ENCODE assay signal across 25 mouse cellular contexts in genomic region chr11:105323530-105323929, GRCm38 (mm10). TPM values are rescaled to one million over a fixed set of nuclear protein-coding genes. Genes with fewer than 3 reads are reported as not detected.
A peak's percentile ranks its signal among the peaks of the same experiment; 100 is the strongest.
DNase-seq lines count a peak whose midpoint lies in the region; ATAC-seq and TF ChIP-seq lines count a peak whose summit lies in the region.
"Had no signal": no experiment of that assay in that cellular context is flagged by ENCODE, and none has a peak within 500 bp of the region (broad histone marks: within the 10 kb centered on the region; RNA-seq: fewer than 3 reads in every experiment).

No protein-coding gene starts in this region.

- H3K9ac ChIP-seq in lung, embryonic 14.5 days = no peak overlapping the region
- no peak overlapping the region for H3K9ac ChIP-seq in lung, postnatal 0 days (replicated peaks; ENCODE audit: low read depth)
- H3K9ac ChIP-seq in intestine, embryonic 15.5 days = no peak overlapping the region
- H3K9ac ChIP-seq in forebrain, embryonic 16.5 days (replicated peaks; ENCODE audit: low read depth, low read length) = no peak overlapping the region
- H3K9ac ChIP-seq: embryonic facial prominence, embryonic 12.5 days; forebrain, embryonic 13.5 days; forebrain, postnatal 0 days; hindbrain, embryonic 12.5 days; hindbrain, embryonic 15.5 days had no signal

- DNase-seq in lung, adult 2 months = peak; percentile 34
- DNase-seq in lung, embryonic 14.5 days = no peak
- peak; percentile 63 for DNase-seq in lung, postnatal 0 days (ENCODE audit: low spot score)
- peak; percentile 45 for DNase-seq in lung, postnatal 36 days
- no peak for DNase-seq in kidney, adult 2 months
- DNase-seq: adrenal gland, adult 8-10 months; adrenal gland, postnatal 25 days; cerebellum, adult 11-12 months; cerebellum, adult 8-10 months; cerebellum, postnatal 10 days; cerebellum, postnatal 36 days; forebrain, postnatal 0 days; gastrocnemius, adult 2 months; gastrocnemius, postnatal 14 days; heart, adult 11 months had no signal

- H3K4me2 ChIP-seq in lung, embryonic 14.5 days = no peak overlapping the region
- H3K4me2 ChIP-seq in lung, postnatal 0 days (replicated peaks; ENCODE audit: low read depth, low read length) = no peak overlapping the region
- no peak overlapping the region for H3K4me2 ChIP-seq in intestine, embryonic 15.5 days (replicated peaks)
- H3K4me2 ChIP-seq in forebrain, embryonic 16.5 days (ENCODE audit: low read length) = no peak overlapping the region
- H3K4me2 ChIP-seq: embryonic facial prominence, embryonic 12.5 days; forebrain, embryonic 13.5 days; heart, embryonic 11.5 days; hindbrain, embryonic 12.5 days; hindbrain, embryonic 15.5 days had no signal

- peak; percentile 24; the same call in 1 of the 2 replicates for ATAC-seq in lung, embryonic 14.5 days (ENCODE audit: insufficient read depth)
- ATAC-seq in lung, postnatal 0 days = peak; percentile 94
- no peak for ATAC-seq in intestine, embryonic 15.5 days
- ATAC-seq in forebrain, embryonic 16.5 days = no peak
- ATAC-seq: CD4-positive, CD25-positive, alpha-beta regulatory T cell, adult 4 months; forebrain, embryonic 13.5 days; forebrain, postnatal 0 days had no signal

- H3K9me3 ChIP-seq in lung, embryonic 14.5 days (ENCODE audit: low read depth, low read length) = no peaks in the 10 kb centered on the region
- no peaks in the 10 kb centered on the region for H3K9me3 ChIP-seq in lung, postnatal 0 days (ENCODE audit: low read length)
- H3K9me3 ChIP-seq in intestine, embryonic 15.5 days = no peaks in the 10 kb centered on the region
- no peaks in the 10 kb centered on the region for H3K9me3 ChIP-seq in forebrain, embryonic 16.5 days (ENCODE audit: control insufficient read depth, low read length)
- H3K9me3 ChIP-seq: embryonic facial prominence, embryonic 12.5 days; hindbrain, embryonic 12.5 days; hindbrain, embryonic 15.5 days had no signal

- TF ChIP-seq POLR2A in lung, adult 2 months (IDR thresholded peaks at IDR 0.05; ENCODE audit: borderline replicate concordance, extremely low read depth, low read depth, low read length) = no peak
- TF ChIP-seq POLR2A in kidney, adult 2 months (IDR thresholded peaks at IDR 0.05; ENCODE audit: low read depth, low read length) = no peak

- TF ChIP-seq EP300 in lung, postnatal 0 days (IDR thresholded peaks at IDR 0.05) = peak; percentile 91

- 62% methylated on average over 5 of the region's 5 CpGs for WGBS in lung, adult 2 months
- 58% methylated on average over 5 of the region's 5 CpGs for WGBS in lung, embryonic 14.5 days
- 48% methylated on average over 5 of the region's 5 CpGs for WGBS in lung, postnatal 0 days
- WGBS in intestine, embryonic 15.5 days = 76% methylated on average over 5 of the region's 5 CpGs
- WGBS in kidney, adult 2 months = 88% methylated on average over 5 of the region's 5 CpGs
- 86% methylated on average over 5 of the region's 5 CpGs for WGBS in forebrain, embryonic 16.5 days

- no peak overlapping the region for H3K27ac ChIP-seq in lung, embryonic 14.5 days (ENCODE audit: low read depth)
- H3K27ac ChIP-seq in lung, postnatal 0 days (ENCODE audit: low read length) = peak overlapping the region; percentile 29; the same call in 1 of the 2 replicates
- no peak overlapping the region for H3K27ac ChIP-seq in intestine, embryonic 15.5 days
- no peak overlapping the region for H3K27ac ChIP-seq in kidney, adult 2 months (ENCODE audit: insufficient read depth, low read depth, low read length)
- H3K27ac ChIP-seq in forebrain, embryonic 16.5 days (ENCODE audit: low read length) = no peak overlapping the region
- H3K27ac ChIP-seq: embryonic facial prominence, embryonic 12.5 days; forebrain, embryonic 10.5 days; forebrain, embryonic 13.5 days; gastrocnemius, adult 2 months; hindbrain, embryonic 12.5 days; hindbrain, embryonic 15.5 days had no signal

- H3K4me3 ChIP-seq in lung, adult 2 months (replicated peaks; ENCODE audit: extremely low read depth, low read depth, low read length) = no peak overlapping the region
- no peak overlapping the region for H3K4me3 ChIP-seq in lung, embryonic 14.5 days (ENCODE audit: low read depth, low read length)
- no peak overlapping the region for H3K4me3 ChIP-seq in lung, postnatal 0 days (ENCODE audit: low read depth, low read length)
- no peak overlapping the region for H3K4me3 ChIP-seq in intestine, embryonic 15.5 days (replicated peaks)
- no peak overlapping the region for H3K4me3 ChIP-seq in kidney, adult 2 months (ENCODE audit: insufficient read depth, low read depth, low read length)
- H3K4me3 ChIP-seq in forebrain, embryonic 16.5 days (replicated peaks; ENCODE audit: low read length) = no peak overlapping the region
- H3K4me3 ChIP-seq: embryonic facial prominence, embryonic 12.5 days; erythroblast, embryonic 14.5 days; forebrain, embryonic 10.5 days; forebrain, embryonic 13.5 days; gastrocnemius, adult 2 months; hindbrain, embryonic 12.5 days; hindbrain, embryonic 15.5 days had no signal

- TF ChIP-seq CTCF in lung, adult 2 months (IDR thresholded peaks at IDR 0.05; ENCODE audit: insufficient read depth, low read length) = no peak
- TF ChIP-seq CTCF in lung, embryonic 14.5 days (IDR thresholded peaks at IDR 0.05; ENCODE audit: low read depth) = no peak
- no peak for TF ChIP-seq CTCF in lung, postnatal 0 days (IDR thresholded peaks at IDR 0.05)
- TF ChIP-seq CTCF in kidney, adult 2 months (conservative IDR thresholded peaks at IDR 0.05; ENCODE audit: insufficient read depth, insufficient read length, low read depth, low read length) = no peak

- H3K27me3 ChIP-seq in lung, embryonic 14.5 days (ENCODE audit: insufficient read depth, low read length) = no peaks in the 10 kb centered on the region
- no peaks in the 10 kb centered on the region for H3K27me3 ChIP-seq in lung, postnatal 0 days (replicated peaks; ENCODE audit: insufficient read depth, low read length)
- H3K27me3 ChIP-seq in intestine, embryonic 15.5 days (replicated peaks) = no peaks in the 10 kb centered on the region
- no peaks in the 10 kb centered on the region for H3K27me3 ChIP-seq in kidney, adult 2 months (replicated peaks; ENCODE audit: control insufficient read depth, insufficient read depth, low read length)
- no peaks in the 10 kb centered on the region for H3K27me3 ChIP-seq in forebrain, embryonic 16.5 days (replicated peaks; ENCODE audit: control insufficient read depth, insufficient read depth, low read length)
- H3K27me3 ChIP-seq: embryonic facial prominence, embryonic 12.5 days; forebrain, embryonic 13.5 days; hindbrain, embryonic 12.5 days; hindbrain, embryonic 15.5 days had no signal

- peaks cover 32% of the 10 kb centered on the region; the same call in 1 of the 2 replicates for H3K36me3 ChIP-seq in lung, embryonic 14.5 days (ENCODE audit: insufficient read depth)
- H3K36me3 ChIP-seq in lung, postnatal 0 days (ENCODE audit: insufficient read depth, low read length) = no peaks in the 10 kb centered on the region
- H3K36me3 ChIP-seq in intestine, embryonic 15.5 days = no peaks in the 10 kb centered on the region
- H3K36me3 ChIP-seq in kidney, adult 2 months (ENCODE audit: control insufficient read depth, insufficient read depth, low read length) = no peaks in the 10 kb centered on the region
- no peaks in the 10 kb centered on the region for H3K36me3 ChIP-seq in forebrain, embryonic 16.5 days (ENCODE audit: control insufficient read depth, insufficient read depth)
- H3K36me3 ChIP-seq: hindbrain, embryonic 15.5 days had no signal

- H3K4me1 ChIP-seq in lung, adult 2 months (ENCODE audit: control insufficient read depth, insufficient read depth, low read length) = no peaks in the 10 kb centered on the region
- H3K4me1 ChIP-seq in lung, embryonic 14.5 days (ENCODE audit: insufficient read depth) = no peaks in the 10 kb centered on the region
- H3K4me1 ChIP-seq in lung, postnatal 0 days (ENCODE audit: insufficient read depth, low read depth, low read length) = no peaks in the 10 kb centered on the region
- H3K4me1 ChIP-seq in intestine, embryonic 15.5 days (replicated peaks) = no peaks in the 10 kb centered on the region
- H3K4me1 ChIP-seq in kidney, adult 2 months (ENCODE audit: control insufficient read depth, insufficient read depth, low read length) = no peaks in the 10 kb centered on the region
- H3K4me1 ChIP-seq in forebrain, embryonic 16.5 days (replicated peaks; ENCODE audit: control insufficient read depth, insufficient read depth, low read length) = no peaks in the 10 kb centered on the region
- H3K4me1 ChIP-seq: embryonic facial prominence, embryonic 12.5 days; forebrain, embryonic 10.5 days; forebrain, embryonic 13.5 days; hindbrain, embryonic 12.5 days; hindbrain, embryonic 15.5 days had no signal

RNA-seq across cellular contexts. Expression of gene Mrc2, which starts 31.1 kb away (rescaled TPM):
- 77.0 and 91.8 TPM in 2 replicates for polyA plus RNA-seq in lung, adult 2 months (2012; rRNA removed)
- polyA plus RNA-seq in lung, embryonic 14.5 days (2014; fragmentation: Nextera tagmentation; extraction: Ambion mirVana) = 16.6 and 20.0 TPM in 2 replicates
- 20.0 and 22.6 TPM in 2 replicates for polyA plus RNA-seq in lung, postnatal 0 days (2015; fragmentation: Nextera tagmentation; extraction: Ambion mirVana)
- 9.1 and 9.9 TPM in 2 replicates for polyA plus RNA-seq in intestine, embryonic 15.5 days (2015; fragmentation: Nextera tagmentation; extraction: Ambion mirVana)
- 23.7 and 28.3 TPM in 2 replicates for polyA plus RNA-seq in kidney, adult 2 months (2012; rRNA removed)
- 3.6 and 5.1 TPM in 2 replicates for polyA plus RNA-seq in forebrain, embryonic 16.5 days (2015; fragmentation: Nextera tagmentation; extraction: Ambion mirVana)
- polyA plus RNA-seq: CD4-positive, CD25-positive, alpha-beta regulatory T cell, adult 4 months had no signal

Comparison
In these comparisons a context has a peak if more than half of its experiments do, and no peak if none do; other contexts are left out.
1. DNase-seq: peak in lung, adult 2 months (single experiment), lung, postnatal 0 days (single experiment) and lung, postnatal 36 days (single experiment); none in lung, embryonic 14.5 days (single experiment) and kidney, adult 2 months (single experiment).
2. ATAC-seq: peak in lung, embryonic 14.5 days (single experiment) and lung, postnatal 0 days (single experiment); none in intestine, embryonic 15.5 days (single experiment) and forebrain, embryonic 16.5 days (single experiment).